In genomic region chr15:97246911-97247790, GRCm38 (mm10) we compare ENCODE assay signal across 8 mouse cellular contexts. TPM values are rescaled to one million over a fixed set of nuclear protein-coding genes. Genes with fewer than 3 reads are reported as not detected.
DNase-seq lines count a peak whose midpoint lies in the region; ATAC-seq and TF ChIP-seq lines count a peak whose summit lies in the region.

Pced1b (plus strand) TSS chr15:97247107.
Amigo2 (minus strand) TSS chr15:97247287.

- DNase-seq in cerebellum, adult 11 months = peak; percentile 13
- no peak for DNase-seq in cerebellum, adult 8-10 months
- DNase-seq in embryonic facial prominence, embryonic 10.5 days (ENCODE audit: low spot score) = peak; percentile 77
- DNase-seq in heart, adult 2 months = peak; percentile 83 to 88
- DNase-seq in kidney, adult 2 months = peak; percentile 69
- peak; percentile 50 for DNase-seq in liver
- DNase-seq in splenic B cell, adult 2 months (ENCODE audit: low read depth, low spot score) = peak; percentile 58

- H3K27me3 ChIP-seq in embryonic facial prominence, embryonic 10.5 days (replicated peaks; ENCODE audit: low read depth, poor library complexity, severe bottlenecking) = peaks cover 25% of the 10 kb centered on the region
- H3K27me3 ChIP-seq in heart, adult 2 months (ENCODE audit: control insufficient read depth, insufficient read depth, low read length) = no peaks in the 10 kb centered on the region; the same call in 1 of the 2 replicates
- H3K27me3 ChIP-seq in kidney, adult 2 months (replicated peaks; ENCODE audit: control insufficient read depth, insufficient read depth, low read length) = no peaks in the 10 kb centered on the region
- H3K27me3 ChIP-seq in midbrain, embryonic 16.5 days (ENCODE audit: control insufficient read depth, insufficient read depth, low read depth, low read length) = 0 out of 2 replicates have a peak, but pooled peaks cover 2% of the 10 kb centered on the region
- no peaks in the 10 kb centered on the region for H3K27me3 ChIP-seq in splenic B cell, adult 2 months (ENCODE audit: control insufficient read depth, insufficient read depth, low read length, poor library complexity, severe bottlenecking)

- TF ChIP-seq EP300 in heart, adult 2 months (IDR thresholded peaks at IDR 0.05; ENCODE audit: insufficient read depth, low read depth, low read length) = no peak

- no peak; the same call in 1 of the 2 replicates for TF ChIP-seq POLR2A in heart, adult 2 months (IDR thresholded peaks at IDR 0.05; ENCODE audit: insufficient read depth, low read depth, low read length)
- no peak for TF ChIP-seq POLR2A in kidney, adult 2 months (IDR thresholded peaks at IDR 0.05; ENCODE audit: low read depth, low read length)

- peak within 1 kb of the TSS; percentile 82 for H3K4me3 ChIP-seq in embryonic facial prominence, embryonic 10.5 days
- H3K4me3 ChIP-seq in heart, adult 2 months = peak within 1 kb of the TSS; percentile 79
- peak within 1 kb of the TSS; percentile 80 for H3K4me3 ChIP-seq in kidney, adult 2 months (ENCODE audit: insufficient read depth, low read depth, low read length)
- H3K4me3 ChIP-seq in midbrain, embryonic 16.5 days (ENCODE audit: low read depth, low read length) = peak within 1 kb of the TSS; percentile 63

- H3K36me3 ChIP-seq in embryonic facial prominence, embryonic 10.5 days (replicated peaks) = no peaks in the 10 kb centered on the region
- H3K36me3 ChIP-seq in heart, adult 2 months (ENCODE audit: control insufficient read depth, insufficient read depth, low read length) = no peaks in the 10 kb centered on the region
- H3K36me3 ChIP-seq in kidney, adult 2 months (ENCODE audit: control insufficient read depth, insufficient read depth, low read length) = no peaks in the 10 kb centered on the region
- no peaks in the 10 kb centered on the region for H3K36me3 ChIP-seq in midbrain, embryonic 16.5 days (ENCODE audit: control insufficient read depth, insufficient read depth, low read length)
- no peaks in the 10 kb centered on the region for H3K36me3 ChIP-seq in splenic B cell, adult 2 months (ENCODE audit: control insufficient read depth, insufficient read depth, low read length, poor library complexity, severe bottlenecking)

- no peaks in the 10 kb centered on the region for H3K9me3 ChIP-seq in embryonic facial prominence, embryonic 10.5 days
- H3K9me3 ChIP-seq in midbrain, embryonic 16.5 days (replicated peaks; ENCODE audit: control insufficient read depth, low read length, poor library complexity, severe bottlenecking) = no peaks in the 10 kb centered on the region

- peak within 1 kb of the TSS; percentile 84 for H3K9ac ChIP-seq in heart, adult 2 months (ENCODE audit: low read depth, low read length)
- H3K9ac ChIP-seq in midbrain, embryonic 16.5 days (ENCODE audit: low read depth, low read length) = peak within 1 kb of the TSS; percentile 79

- H3K79me2 ChIP-seq in heart, adult 2 months (replicated peaks; ENCODE audit: control insufficient read depth, insufficient read depth, low read length) = no peaks in the 10 kb centered on the region

- intact Hi-C loops in heart, adult 2 months (cut with DNase I) = loop anchor here (5.0 kb wide), 4 partner anchors 80 to 715 kb away; partner anchors contain the start of gene Tmem106c

- peak; percentile 21; the same call in 1 of the 2 replicates for TF ChIP-seq CTCF in heart, adult 2 months (IDR thresholded peaks at IDR 0.05)
- no peak for TF ChIP-seq CTCF in kidney, adult 2 months (conservative IDR thresholded peaks at IDR 0.05; ENCODE audit: insufficient read depth, insufficient read length, low read depth, low read length)

- H3K27ac ChIP-seq in embryonic facial prominence, embryonic 10.5 days (replicated peaks) = peak within 1 kb of the TSS; percentile 90
- H3K27ac ChIP-seq in heart, adult 2 months = peak within 1 kb of the TSS; percentile 92
- peak within 1 kb of the TSS; percentile 91 for H3K27ac ChIP-seq in kidney, adult 2 months (ENCODE audit: insufficient read depth, low read depth, low read length)
- peak within 1 kb of the TSS; percentile 87 for H3K27ac ChIP-seq in midbrain, embryonic 16.5 days (ENCODE audit: low read length)

- peak within 1 kb of the TSS; percentile 79 for H3K4me2 ChIP-seq in midbrain, embryonic 16.5 days (ENCODE audit: low read length)

- H3K4me1 ChIP-seq in embryonic facial prominence, embryonic 10.5 days = peaks cover 20% of the 10 kb centered on the region
- no peaks in the 10 kb centered on the region for H3K4me1 ChIP-seq in heart, adult 2 months (ENCODE audit: control insufficient read depth, insufficient read depth, low read length)
- H3K4me1 ChIP-seq in kidney, adult 2 months (ENCODE audit: control insufficient read depth, insufficient read depth, low read length) = no peaks in the 10 kb centered on the region
- peaks cover 18% of the 10 kb centered on the region for H3K4me1 ChIP-seq in midbrain, embryonic 16.5 days (ENCODE audit: control insufficient read depth, insufficient read depth, low read length)

- ATAC-seq in midbrain, embryonic 16.5 days = peak; percentile 90

- under 1% methylated on average over 125 of the region's 125 CpGs for WGBS in embryonic facial prominence, embryonic 10.5 days
- WGBS in heart, adult 2 months = under 1% methylated on average over 82 of the region's 125 CpGs
- WGBS in kidney, adult 2 months = 1% methylated on average over 112 of the region's 125 CpGs
- WGBS in midbrain, embryonic 16.5 days = 0% methylated on average over 56 of the region's 125 CpGs

RNA-seq across cellular contexts. Expression of gene Pced1b, which starts in this region (rescaled TPM):
- polyA plus RNA-seq in embryonic facial prominence, embryonic 10.5 days (2016; fragmentation: Nextera tagmentation; extraction: Ambion mirVana) = 2.3 and 4.3 TPM in 2 replicates
- total RNA-seq in heart, adult 2 months (2021) = 1 to 10 TPM; 3.6 to 3.9 TPM
- 3.7 and 3.8 TPM in 2 replicates for polyA plus RNA-seq in heart, adult 2 months (2012; rRNA removed)
- 5.4 and 8.2 TPM in 2 replicates for polyA plus RNA-seq in kidney, adult 2 months (2012; rRNA removed)
- polyA plus RNA-seq in midbrain, embryonic 16.5 days (2015; fragmentation: Nextera tagmentation; extraction: Ambion mirVana) = 5.3 and 7.5 TPM in 2 replicates

RNA-seq across cellular contexts. Expression of gene Amigo2, which starts in this region (rescaled TPM):
- polyA plus RNA-seq in embryonic facial prominence, embryonic 10.5 days (2016; fragmentation: Nextera tagmentation; extraction: Ambion mirVana) = 3.3 and 3.9 TPM in 2 replicates
- 1 to 10 TPM; 6.1 to 6.9 TPM for total RNA-seq in heart, adult 2 months (2021)
- 2.3 and 3.4 TPM in 2 replicates for polyA plus RNA-seq in heart, adult 2 months (2012; rRNA removed)
- polyA plus RNA-seq in kidney, adult 2 months (2012; rRNA removed) = 0.77 and 0.99 TPM in 2 replicates
- 18.0 and 19.7 TPM in 2 replicates for polyA plus RNA-seq in midbrain, embryonic 16.5 days (2015; fragmentation: Nextera tagmentation; extraction: Ambion mirVana)
